Mouse (Mus musculus) right cerebral cortex, postnatal 10 days (tissue): Measurements from ENCODE around the gene Gm49027.
"Not testable (repeated sequence)": the region's sequence is repeated elsewhere in the genome, so short reads cannot be mapped to it uniquely, and the experiment has no call there.

ENCODE experiments used
- DNase-seq, 2 experiments: peaks; one replicate each; pipeline ENCODE4 v3.0.0; 2021; ENCODE audit warnings: low spot score in 2 of 2

The Gm49027 gene

GRCm38 (mm10) chr5:123525281-123525680 is at the start of gene Gm49027:
Gene Gm49027, minus strand, starts transcription at chr5:123525488.
- DNase-seq: peak; percentile 17 to 24

- DNase-seq: no peak
Observed at GRCm38 (mm10) chr5:123573362-123573761, 48.1 kb upstream of the Gm49027 start.

GRCm38 (mm10) chr5:123572357-123573186 is 47.3 kb upstream of the Gm49027 start, which contains the start of gene Vps33a:
Gene Vps33a, minus strand, starts transcription at chr5:123573038.
- peak; percentile 99 for DNase-seq

- DNase-seq: peak in 1 of 2 experiments; percentile 15
Observed at GRCm38 (mm10) chr5:123561128-123561527, 35.8 kb upstream of the Gm49027 start.

- DNase-seq: peak in 1 of 2 experiments; percentile 18
Observed at GRCm38 (mm10) chr5:123559588-123559987, 34.3 kb upstream of the Gm49027 start.

GRCm38 (mm10) chr5:123556451-123556850 is 31.2 kb upstream of the Gm49027 start:
- DNase-seq: peak; percentile 77 to 84

- peak in 1 of 2 experiments; percentile 15 for DNase-seq
Observed at GRCm38 (mm10) chr5:123555693-123556092, 30.4 kb upstream of the Gm49027 start.

- DNase-seq: no peak
Observed at GRCm38 (mm10) chr5:123533801-123534200, 8.5 kb upstream of the Gm49027 start.

- peak; percentile 15 to 20 for DNase-seq
Observed at GRCm38 (mm10) chr5:123530056-123530455, 4.8 kb upstream of the Gm49027 start.

GRCm38 (mm10) chr5:123528641-123529040 is 3.4 kb upstream of the Gm49027 start:
- peak; percentile 18 to 27 for DNase-seq

GRCm38 (mm10) chr5:123525916-123526495 is 718 bp upstream of the Gm49027 start:
- DNase-seq: peak; percentile 11 to 18

- no peak for DNase-seq
Observed at GRCm38 (mm10) chr5:123524393-123524750, 916 bp downstream of the Gm49027 start.

GRCm38 (mm10) chr5:123523692-123524392 is 1.4 kb downstream of the Gm49027 start, which contains the start of gene Diablo:
Gene Diablo, minus strand, starts transcription at chr5:123524176.
- DNase-seq: peak; percentile 99

- DNase-seq: peak; percentile 15 to 19
Observed at GRCm38 (mm10) chr5:123522166-123522565, 3.1 kb downstream of the Gm49027 start.

- peak in 1 of 2 experiments; percentile 19 for DNase-seq
Observed at GRCm38 (mm10) chr5:123521621-123522020, 3.7 kb downstream of the Gm49027 start.

GRCm38 (mm10) chr5:123520666-123521065 is 4.6 kb downstream of the Gm49027 start:
- peak; percentile 15 to 17 for DNase-seq

GRCm38 (mm10) chr5:123514871-123515270 is 10.4 kb downstream of the Gm49027 start:
- no peak for DNase-seq

- no peak for DNase-seq
Observed at GRCm38 (mm10) chr5:123512102-123512501, 13.2 kb downstream of the Gm49027 start.

- DNase-seq: not testable (repeated sequence)
Observed at GRCm38 (mm10) chr5:123511426-123511825, 13.9 kb downstream of the Gm49027 start.

GRCm38 (mm10) chr5:123510160-123510559 is 15.1 kb downstream of the Gm49027 start, which contains the start of gene B3gnt4:
Gene B3gnt4, plus strand, starts transcription at chr5:123510460.
- DNase-seq: no peak

GRCm38 (mm10) chr5:123508921-123509320 is 16.4 kb downstream of the Gm49027 start:
- DNase-seq: no peak
